Mouse (Mus musculus) retina, embryonic 14.5 days (tissue): ENCODE data around the gene Olfr800.

Experiments
- DNase-seq: peaks from one replicate; pipeline ENCODE4 v3.0.0-alpha.2; 2015; ENCODE audit warnings: low spot score

Olfr800 gene

GRCm38 (mm10) chr10:129657394-129657793, at the start of gene Olfr800:
TSS of gene Olfr800 (plus strand) at chr10:129657694.
- DNase-seq, result no peak

GRCm38 (mm10) chr10:129612470-129612869, 45.0 kb upstream of the Olfr800 start, which contains the start of gene Olfr796:
TSS of gene Olfr796 (minus strand) at chr10:129612570.
- DNase-seq, result no peak

DNA sequence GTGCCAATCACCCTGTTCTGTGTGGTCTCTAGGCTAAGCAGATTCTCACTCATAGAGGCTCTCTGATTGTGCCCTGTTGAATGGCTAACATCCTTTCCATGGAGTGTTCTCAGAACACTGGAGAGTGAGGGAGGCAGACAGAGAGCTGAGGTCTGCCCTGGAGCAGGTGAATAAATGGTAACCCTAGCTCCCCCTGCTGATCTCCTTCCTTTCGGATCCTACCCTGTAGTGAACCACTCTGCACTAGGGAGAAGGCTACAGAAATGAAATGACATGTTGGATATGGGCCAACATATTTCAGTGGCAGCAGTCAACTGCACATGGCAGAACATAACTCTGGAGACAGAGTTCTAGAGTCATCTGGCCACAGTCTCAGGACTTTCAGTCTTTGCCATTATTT, 35.8 kb upstream of the Olfr800 start:
- DNase-seq, result peak; percentile 15

- peak; percentile 42 for DNase-seq
These were observed 34.2 kb upstream of the Olfr800 start for GRCm38 (mm10) chr10:129623251-129623650.

DNA sequence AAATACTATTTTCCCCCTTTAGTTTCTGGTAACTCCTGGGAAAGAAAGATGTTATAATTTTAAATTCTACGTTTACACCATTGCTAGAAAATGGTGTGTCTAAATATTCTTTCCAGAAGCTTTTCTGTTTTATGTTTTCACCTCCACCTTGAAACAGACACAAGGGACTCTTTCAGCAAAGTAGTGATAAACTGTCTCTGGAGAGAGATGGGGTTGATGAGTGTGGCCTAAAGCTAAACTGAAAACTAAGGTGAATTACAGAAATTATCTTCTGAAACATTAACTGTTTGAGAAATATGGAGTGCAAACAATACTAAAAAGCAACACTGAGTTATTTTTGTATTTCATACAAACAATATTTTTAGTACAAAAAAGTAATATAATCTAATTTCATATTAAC, 29.7 kb upstream of the Olfr800 start, which contains the start of gene Olfr798:
Gene Olfr798 (minus strand): TSS at position 101 of the 400 bp plus-strand sequence.
- DNase-seq, result no peak

DNA sequence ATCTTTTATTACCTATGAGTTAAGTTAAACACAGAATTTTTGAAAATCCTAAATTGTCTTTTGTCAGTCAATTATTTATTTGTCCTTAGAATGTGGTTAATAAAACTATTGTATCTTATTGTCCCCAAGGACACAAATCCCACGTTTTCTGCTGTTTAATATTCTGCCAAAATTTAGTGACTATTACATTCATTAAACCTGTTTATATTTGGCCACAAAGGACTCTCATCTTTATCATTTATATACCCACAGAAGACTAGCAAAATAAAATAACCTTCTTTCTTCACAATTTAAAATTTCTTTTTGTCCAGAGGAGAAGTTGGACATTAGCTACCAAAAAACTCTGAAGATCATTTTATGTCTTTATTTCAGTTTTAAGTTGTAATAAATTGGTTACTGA, 20.3 kb upstream of the Olfr800 start, which contains the start of gene Olfr799:
Gene Olfr799 (plus strand): TSS at position 301 of the 400 bp plus-strand sequence.
- no peak for DNase-seq

- no peak for DNase-seq
These were observed 5.7 kb upstream of the Olfr800 start for GRCm38 (mm10) chr10:129651763-129652162.

GRCm38 (mm10) chr10:129673765-129674164, 16.3 kb downstream of the Olfr800 start, which contains the start of gene Olfr801:
TSS of gene Olfr801 (minus strand) at chr10:129673865.
- no peak for DNase-seq

DNA sequence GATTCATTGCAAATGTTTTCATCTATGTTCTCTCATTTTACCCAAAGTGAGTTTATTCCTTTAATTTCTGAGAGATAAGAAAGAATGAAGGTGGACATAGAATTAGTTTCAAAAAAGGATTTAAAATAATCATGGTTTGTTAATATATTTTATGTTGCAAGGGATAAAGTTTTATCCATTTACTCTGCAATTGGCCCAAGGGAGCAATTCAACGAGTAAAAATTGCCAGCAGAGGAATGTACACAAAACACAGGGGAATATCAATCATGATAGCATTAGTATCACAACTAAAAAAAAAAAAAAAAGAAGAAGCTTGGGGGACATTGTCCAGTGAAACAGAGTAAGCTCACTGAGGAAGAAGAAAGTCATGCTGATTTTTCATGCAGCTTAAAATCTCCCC, 30.6 kb downstream of the Olfr800 start, which contains the start of gene Olfr802:
Gene Olfr802 (minus strand): TSS at position 101 of the 400 bp plus-strand sequence.
- no peak for DNase-seq

DNA sequence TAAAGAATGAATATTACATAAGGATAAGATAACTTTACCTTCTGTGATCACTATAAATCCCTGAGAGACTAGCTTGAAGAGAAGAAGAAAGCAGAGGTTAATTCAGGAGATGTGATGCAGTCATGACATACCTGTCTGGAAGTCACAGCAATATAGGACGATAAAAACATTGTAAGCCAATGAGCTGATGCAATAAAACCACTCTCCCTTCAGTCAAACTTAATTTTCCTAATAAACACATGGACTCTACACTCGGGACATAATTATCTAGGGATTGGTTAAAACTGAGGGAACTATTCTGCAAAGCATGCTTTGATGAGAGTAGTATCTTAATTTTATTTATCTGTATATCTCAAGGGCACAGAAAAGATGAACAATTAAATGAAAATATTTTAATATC, 36.7 kb downstream of the Olfr800 start, which contains the start of gene Olfr803:
Gene Olfr803 (minus strand): TSS at position 101 of the 400 bp plus-strand sequence.
- no peak for DNase-seq

- no peak for DNase-seq
These were observed 45.4 kb downstream of the Olfr800 start, which contains the start of gene Olfr804 for GRCm38 (mm10) chr10:129702910-129703309. TSS of gene Olfr804 (plus strand) at chr10:129703210.
